ENCODE assay signal across 8 mouse cellular contexts in genomic region chrX:140456751-140457491, GRCm38 (mm10). TPM values are rescaled to one million over a fixed set of nuclear protein-coding genes. Genes with fewer than 3 reads are reported as not detected.
DNase-seq lines count a peak whose midpoint lies in the region; ATAC-seq and TF ChIP-seq lines count a peak whose summit lies in the region.

No protein-coding gene starts in this region.

- H3K9me3 ChIP-seq in heart, embryonic 11.5 days (replicated peaks; ENCODE audit: control insufficient read depth, low read length), result no peaks in the 10 kb centered on the region
- H3K9me3 ChIP-seq in midbrain, embryonic 14.5 days (ENCODE audit: control insufficient read depth, low read length), result no peaks in the 10 kb centered on the region

- peak; percentile 72 for ATAC-seq in frontal cortex, adult (ENCODE audit: low TSS enrichment)
- ATAC-seq in heart, embryonic 11.5 days (replicated peaks; ENCODE audit: insufficient number of reproducible peaks, low FRiP score, low TSS enrichment), result peak; percentile 10; the same call in 1 of the 2 replicates
- peak; percentile 61 for ATAC-seq in midbrain, embryonic 14.5 days (ENCODE audit: low FRiP score, low TSS enrichment)

- no peaks in the 10 kb centered on the region for H3K4me1 ChIP-seq in heart, embryonic 11.5 days (ENCODE audit: control insufficient read depth, insufficient read depth, low read length)
- no peaks in the 10 kb centered on the region for H3K4me1 ChIP-seq in midbrain, embryonic 14.5 days (ENCODE audit: control insufficient read depth, insufficient read depth, low read length)

- peak overlapping the region; percentile 67 for H3K4me2 ChIP-seq in heart, embryonic 11.5 days
- H3K4me2 ChIP-seq in midbrain, embryonic 14.5 days (ENCODE audit: low read length), result peak overlapping the region; percentile 58

- no peaks in the 10 kb centered on the region for H3K36me3 ChIP-seq in C2C12 (ENCODE audit: control insufficient read depth, insufficient read depth)
- no peaks in the 10 kb centered on the region for H3K36me3 ChIP-seq in heart, embryonic 11.5 days (ENCODE audit: control insufficient read depth, insufficient read depth, low read length)
- no peaks in the 10 kb centered on the region for H3K36me3 ChIP-seq in midbrain, embryonic 14.5 days (ENCODE audit: control insufficient read depth, insufficient read depth, low read length)

- H3K79me3 ChIP-seq in C2C12 (ENCODE audit: low read depth), result peaks cover 30% of the 10 kb centered on the region

- H3ac ChIP-seq in C2C12 (ENCODE audit: control insufficient read depth, insufficient read length, low read depth), result peak overlapping the region; percentile 66

- 0 out of 2 replicates have a peak overlapping the region, but pooled peaks have one; percentile 22 for H3K27ac ChIP-seq in heart, embryonic 11.5 days (ENCODE audit: low read depth, low read length)
- H3K27ac ChIP-seq in midbrain, embryonic 14.5 days (replicated peaks; ENCODE audit: low read depth, low read length), result 0 out of 2 replicates have a peak overlapping the region, but pooled peaks have one; percentile 32

- 16% methylated on average over 39 of the region's 39 CpGs for WGBS in heart, embryonic 11.5 days (ENCODE audit: insufficient replicate concordance)
- WGBS in midbrain, embryonic 14.5 days, result 19% methylated on average over 39 of the region's 39 CpGs

- DNase-seq in frontal cortex, postnatal 10 days (ENCODE audit: low spot score in 2 of 2), result no peak
- peak; percentile 23 for DNase-seq in c-Kit-positive CD71-positive TER-119-positive erythroid progenitor cells, embryonic 14.5 days (ENCODE audit: low spot score)
- peak; percentile 8 for DNase-seq in left cerebral cortex, postnatal 4 days
- peak; percentile 55 for DNase-seq in midbrain, embryonic 14.5 days
- no peak for DNase-seq in urinary bladder, postnatal 4 days (ENCODE audit: low spot score in 2 of 2)

- intact Hi-C loops in left cerebral cortex, postnatal 4 days (cut with DNase I), result no loop called here

- no peaks in the 10 kb centered on the region for H3K27me3 ChIP-seq in C2C12 (ENCODE audit: control insufficient read depth, insufficient read depth, insufficient read length)
- H3K27me3 ChIP-seq in heart, embryonic 11.5 days (ENCODE audit: control insufficient read depth, insufficient read depth, low read length), result no peaks in the 10 kb centered on the region
- H3K27me3 ChIP-seq in midbrain, embryonic 14.5 days (ENCODE audit: control insufficient read depth, insufficient read depth, low read length), result no peaks in the 10 kb centered on the region

- peaks cover 53% of the 10 kb centered on the region for H3K79me2 ChIP-seq in C2C12 (ENCODE audit: control insufficient read depth, insufficient read depth)

- H3K9ac ChIP-seq in heart, embryonic 11.5 days (ENCODE audit: low read depth, low read length), result peak overlapping the region; percentile 72
- peak overlapping the region; percentile 58 for H3K9ac ChIP-seq in midbrain, embryonic 14.5 days (replicated peaks; ENCODE audit: low read length)

- no peak for TF ChIP-seq CTCF in C2C12 (IDR thresholded peaks at IDR 0.05; ENCODE audit: control insufficient read depth, insufficient read depth, insufficient read length)

- peak overlapping the region; percentile 46 for H3K4me3 ChIP-seq in C2C12 (ENCODE audit: insufficient read depth, poor library complexity, severe bottlenecking)
- H3K4me3 ChIP-seq in heart, embryonic 11.5 days (ENCODE audit: low read depth, low read length), result peak overlapping the region; percentile 67
- H3K4me3 ChIP-seq in midbrain, embryonic 14.5 days (replicated peaks; ENCODE audit: low read depth, low read length), result peak overlapping the region; percentile 53

TF ChIP-seq in C2C12, 6 proteins besides CTCF, POLR2A, EP300 and RAD21:
- TF ChIP-seq FOSL1 (IDR thresholded peaks at IDR 0.05; ENCODE audit: insufficient read depth, low read length, poor library complexity, severe bottlenecking), result no peak
- TF ChIP-seq USF1 (IDR thresholded peaks at IDR 0.05; ENCODE audit: low read depth), result peak; percentile 12
- peak; percentile 26 for TF ChIP-seq MAX (IDR thresholded peaks at IDR 0.05)
- TF ChIP-seq CEBPB (IDR thresholded peaks at IDR 0.05; ENCODE audit: low read depth), result no peak

RNA-seq across cellular contexts. Expression of gene Prps1, which starts 0.5 kb away (rescaled TPM):
- polyA plus RNA-seq in C2C12 (2012; fragmentation: generic; extraction: Trizol), result 43.9 TPM
- 59.5 and 70.2 TPM in 2 replicates for polyA plus RNA-seq in heart, embryonic 11.5 days (2014; fragmentation: Nextera tagmentation; extraction: Ambion mirVana)
- total RNA-seq in left cerebral cortex, postnatal 4 days (2021), result 10 to 100 TPM; 64.9 to 68.6 TPM
- polyA plus RNA-seq in midbrain, embryonic 14.5 days (2014; fragmentation: Nextera tagmentation; extraction: Ambion mirVana), result 85.6 and 85.8 TPM in 2 replicates

Comparison
In these comparisons a context has a peak if more than half of its experiments do, and no peak if none do; other contexts are left out.
1. ATAC-seq: peak in every context shown above with its lines; median percentile 72 in frontal cortex, adult; 61 in midbrain, embryonic 14.5 days; 10 in heart, embryonic 11.5 days.
2. DNase-seq: peak in c-Kit-positive CD71-positive TER-119-positive erythroid progenitor cells, embryonic 14.5 days (single experiment), left cerebral cortex, postnatal 4 days (single experiment) and midbrain, embryonic 14.5 days (single experiment); none in frontal cortex, postnatal 10 days (0 of 2) and urinary bladder, postnatal 4 days (0 of 2).
3. Peak in every context shown above with its lines, with median percentiles within 50 percentile points of each other: H3K4me3 ChIP-seq.